Mouse (Mus musculus) layer of hippocampus, postnatal 14 days (tissue): ENCODE results near the gene Gm10721. TPM values are rescaled to one million over a fixed set of nuclear protein-coding genes. Genes with fewer than 3 reads are reported as not detected.
"Not testable (repeated sequence)": the region's sequence is repeated elsewhere in the genome, so short reads cannot be mapped to it uniquely, and the experiment has no call there.

Experiments used
- DNase-seq, 2 experiments: peaks; one replicate each; pipeline ENCODE4 v3.0.0; 2021 to 2022; ENCODE audit warnings: low spot score in 2 of 2, mixed read lengths in 1 of 2
- long read RNA-seq, 2 experiments: library from polyadenylated mRNA; stranded (forward); transcript quantifications; one replicate each; pipeline ENCODE4 v2.0.0; 2021
- total RNA-seq, 2 experiments: library from RNA; stranded (reverse); gene quantifications; 2 replicates each; pipeline ENCODE4 v1.2.3; 2021

The Gm10721 gene
- under 1 TPM in 1 of 2 experiments, not detected in 1; 0.78 TPM for total RNA-seq
- long read RNA-seq, experiment 1, result 0 reads
- long read RNA-seq, experiment 2, result 0 reads

- DNase-seq, result not testable (repeated sequence)
These were observed at the start of gene Gm10721 for GRCm38 (mm10) chr9:3012733-3013279. Gene Gm10721, plus strand, starts transcription at chr9:3013140.

DNA sequence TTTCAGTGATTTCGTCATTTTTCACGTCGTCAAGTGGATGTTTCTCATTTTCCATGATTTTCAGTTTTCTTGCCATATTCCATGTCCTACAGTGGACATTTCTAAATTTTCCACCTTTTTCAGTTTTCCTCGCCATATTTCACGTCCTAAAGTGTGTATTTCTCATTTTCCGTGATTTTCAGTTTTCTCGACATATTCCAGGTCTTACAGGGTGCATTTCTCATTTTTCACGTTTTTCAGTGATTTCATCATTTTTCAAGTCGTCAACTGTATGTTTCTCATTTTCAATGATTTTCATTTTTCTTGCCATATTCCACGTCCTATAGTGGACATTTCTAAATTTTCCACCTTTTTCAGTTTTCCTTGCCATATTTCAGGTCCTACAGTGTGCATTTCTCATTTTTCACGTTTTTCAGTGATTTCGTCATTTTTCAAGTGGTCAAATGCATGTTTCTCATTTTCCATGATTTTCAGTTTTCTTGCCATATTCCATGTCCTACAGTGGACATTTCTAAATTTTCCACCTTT lies 12.4 kb upstream of the Gm10721 start, which contains the start of gene Gm10722:
Gene Gm10722 (plus strand): TSS at position 478 of the 528 bp plus-strand sequence.
- DNase-seq, result peak in 1 of 2 experiments; percentile 32

DNA sequence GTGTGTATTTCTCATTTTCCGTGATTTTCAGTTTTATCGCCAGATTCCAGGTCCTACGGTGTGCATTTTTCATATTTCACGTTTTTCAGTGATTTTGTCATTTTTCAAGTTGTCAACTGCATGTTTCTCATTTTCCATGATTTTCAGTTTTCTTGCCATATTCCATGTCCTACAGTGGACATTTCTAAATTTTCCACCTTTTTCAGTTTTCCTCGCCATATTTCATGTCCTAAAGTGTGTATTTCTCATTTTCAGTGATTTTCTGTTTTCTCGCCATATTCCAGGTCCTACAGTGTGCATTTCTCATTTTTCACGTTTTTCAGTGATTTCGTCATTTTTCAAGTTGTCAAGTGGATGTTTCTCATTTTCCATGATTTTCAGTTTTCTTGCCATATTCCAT lies 11.9 kb upstream of the Gm10721 start:
- peak; percentile 1 to 47 for DNase-seq

GRCm38 (mm10) chr9:3001948-3002659 lies 10.8 kb upstream of the Gm10721 start:
- peak; percentile 94 to 100 for DNase-seq

GRCm38 (mm10) chr9:3002794-3003396 lies 10.0 kb upstream of the Gm10721 start, which contains the start of gene Gm11168:
Gene Gm11168, plus strand, starts transcription at chr9:3003346.
- not testable (repeated sequence) for DNase-seq

GRCm38 (mm10) chr9:3006179-3006578 lies 6.8 kb upstream of the Gm10721 start:
- not testable (repeated sequence) for DNase-seq

DNA sequence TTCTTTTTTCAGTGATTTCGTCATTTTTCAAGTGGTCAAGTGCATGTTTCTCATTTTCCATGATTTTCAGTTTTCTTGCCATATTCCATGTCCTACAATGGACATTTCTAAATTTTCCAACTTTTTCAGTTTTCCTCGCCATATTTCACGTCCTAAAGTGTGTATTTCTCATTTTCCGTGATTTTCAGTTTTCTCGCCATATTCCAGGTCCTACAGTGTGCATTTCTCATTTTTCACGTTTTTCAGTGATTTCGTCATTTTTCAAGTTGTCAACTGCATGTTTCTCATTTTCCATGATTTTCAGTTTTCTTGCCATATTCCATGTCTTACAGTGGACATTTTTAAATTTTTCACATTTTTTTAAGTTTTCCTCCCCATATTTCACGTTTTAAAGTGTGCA lies 6.3 kb upstream of the Gm10721 start:
- DNase-seq, result peak; percentile 95 to 97

- not testable (repeated sequence) for DNase-seq
These were observed 5.7 kb upstream of the Gm10721 start for GRCm38 (mm10) chr9:3007272-3007671.

DNA sequence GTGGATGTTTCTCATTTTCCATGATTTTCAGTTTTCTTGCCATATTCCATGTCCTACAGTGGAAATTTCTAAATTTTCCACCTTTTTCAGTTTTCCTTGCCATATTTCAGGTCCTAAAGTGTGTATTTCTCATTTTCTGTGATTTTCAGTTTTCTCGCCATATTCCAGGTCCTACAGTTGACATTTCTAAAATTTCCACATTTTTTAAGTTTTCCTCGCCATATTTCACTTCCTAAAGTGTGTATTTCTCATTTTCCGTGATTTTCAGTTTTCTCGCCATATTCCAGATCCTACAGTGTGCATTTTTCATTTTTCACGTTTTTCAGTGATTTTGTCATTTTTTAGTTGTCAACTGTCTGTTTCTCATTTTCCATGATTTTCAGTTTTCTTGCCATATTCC lies 3.6 kb upstream of the Gm10721 start:
- not testable (repeated sequence) for DNase-seq

GRCm38 (mm10) chr9:3012054-3012621 lies 802 bp upstream of the Gm10721 start:
- DNase-seq, result not testable (repeated sequence)

- DNase-seq, result not testable (repeated sequence)
These were observed 2.4 kb downstream of the Gm10721 start, which contains the start of gene Gm10720 for GRCm38 (mm10) chr9:3015354-3015753. Gene Gm10720, plus strand, starts transcription at chr9:3015654.

GRCm38 (mm10) chr9:3015896-3016295 lies 3.0 kb downstream of the Gm10721 start:
- DNase-seq, result not testable (repeated sequence)

GRCm38 (mm10) chr9:3017108-3017507 lies 4.2 kb downstream of the Gm10721 start, which contains the start of gene Gm10719:
Gene Gm10719, plus strand, starts transcription at chr9:3017408.
- DNase-seq, result not testable (repeated sequence)

GRCm38 (mm10) chr9:3018944-3019343 lies 6.0 kb downstream of the Gm10721 start:
- peak in 1 of 2 experiments; percentile 89 for DNase-seq

DNA sequence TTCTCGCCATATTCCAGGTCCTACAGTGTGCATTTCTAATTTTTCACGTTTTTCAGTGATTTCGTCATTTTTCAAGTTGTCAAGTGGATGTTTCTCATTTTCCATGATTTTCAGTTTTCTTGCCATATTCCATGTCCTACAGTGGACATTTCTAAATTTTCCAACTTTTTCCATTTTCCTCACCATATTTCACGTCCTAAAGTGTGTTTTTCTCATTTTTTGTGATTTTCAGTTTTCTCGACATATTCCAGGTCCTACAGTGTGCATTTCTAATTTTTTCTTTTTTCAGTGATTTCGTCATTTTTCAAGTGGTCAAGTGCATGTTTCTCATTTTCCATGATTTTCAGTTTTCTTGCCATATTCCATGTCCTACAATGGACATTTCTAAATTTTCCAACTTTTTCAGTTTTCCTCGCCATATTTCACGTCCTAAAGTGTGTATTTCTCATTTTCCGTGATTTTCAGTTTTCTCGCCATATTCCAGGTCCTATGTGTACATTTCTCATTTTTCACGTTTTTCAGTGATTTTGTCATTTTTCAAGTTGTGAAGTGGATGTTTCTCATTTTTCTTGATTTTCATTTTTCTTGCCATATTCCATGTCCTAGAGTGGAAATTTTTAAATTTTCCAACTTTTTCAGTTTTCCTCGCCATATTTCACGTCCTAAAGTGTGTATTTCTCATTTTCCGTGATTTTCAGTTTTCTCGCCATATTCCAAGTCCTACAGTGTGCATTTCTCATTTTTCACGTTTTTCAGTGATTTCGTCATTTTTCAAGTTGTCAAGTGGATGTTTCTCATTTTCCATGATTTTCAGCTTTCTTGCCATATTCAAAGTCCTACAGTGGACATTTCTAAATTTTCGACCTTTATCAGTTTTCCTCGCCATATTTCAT lies 7.1 kb downstream of the Gm10721 start:
- DNase-seq, result peak; percentile 7 to 84

GRCm38 (mm10) chr9:3022316-3023008 lies 9.5 kb downstream of the Gm10721 start:
- peak; percentile 21 to 85 for DNase-seq

DNA sequence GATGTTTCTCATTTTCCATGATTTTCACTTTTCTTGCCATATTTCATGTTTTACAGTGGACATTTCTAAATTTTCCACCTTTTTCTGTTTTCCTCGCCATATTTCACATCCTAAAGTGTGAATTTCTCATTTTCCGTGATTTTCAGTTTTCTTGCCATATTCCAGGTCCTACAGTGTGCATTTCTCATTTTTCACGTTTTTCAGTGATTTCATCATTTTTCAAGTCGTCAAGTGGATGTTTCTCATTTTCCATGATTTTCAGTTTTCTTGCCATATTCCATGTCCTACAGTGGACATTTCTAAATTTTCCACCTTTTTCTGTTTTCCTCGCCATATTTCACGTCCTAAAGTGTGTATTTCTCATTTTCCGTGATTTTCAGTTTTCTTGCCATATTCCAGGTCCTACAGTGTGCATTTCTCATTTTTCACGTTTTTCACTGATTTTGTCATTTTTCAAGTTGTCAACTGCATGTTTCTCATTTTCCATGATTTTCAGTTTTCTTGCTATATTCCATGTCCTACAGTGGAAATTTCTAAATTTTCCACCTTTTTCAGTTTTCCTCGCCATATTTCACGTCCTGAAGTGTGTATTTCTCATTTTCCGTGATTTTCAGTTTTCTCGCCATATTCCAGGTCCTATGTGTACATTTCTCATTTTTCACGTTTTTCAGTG lies 10.5 kb downstream of the Gm10721 start, which contains the start of gene Gm10718:
Gene Gm10718 (plus strand): TSS at position 236 of the 673 bp plus-strand sequence.
- peak in 1 of 2 experiments; percentile 42 for DNase-seq

DNA sequence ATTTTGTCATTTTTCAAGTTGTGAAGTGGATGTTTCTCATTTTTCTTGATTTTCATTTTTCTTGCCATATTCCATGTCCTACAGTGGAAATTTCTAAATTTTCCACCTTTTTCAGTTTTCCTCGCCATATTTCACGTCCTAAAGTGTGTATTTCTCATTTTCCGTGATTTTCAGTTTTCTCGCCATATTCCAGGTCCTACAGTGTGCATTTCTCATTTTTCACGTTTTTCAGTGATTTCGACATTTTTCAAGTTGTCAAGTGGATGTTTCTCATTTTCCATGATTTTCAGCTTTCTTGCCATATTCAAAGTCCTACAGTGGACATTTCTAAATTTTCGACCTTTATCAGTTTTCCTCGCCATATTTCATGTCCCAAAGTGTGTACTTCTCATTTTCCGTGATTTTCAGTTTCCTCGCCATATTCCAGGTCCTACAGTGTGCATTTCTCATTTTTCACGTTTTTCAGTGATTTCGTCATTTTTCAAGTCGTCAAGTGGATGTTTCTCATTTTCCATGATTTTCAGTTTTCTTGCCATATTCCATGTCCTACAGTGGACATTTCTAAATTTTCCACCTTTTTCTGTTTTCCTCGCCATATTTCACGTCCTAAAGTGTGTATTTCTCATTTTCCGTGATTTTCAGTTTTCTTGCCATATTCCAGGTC lies 11.2 kb downstream of the Gm10721 start:
- peak; percentile 80 to 83 for DNase-seq
